Mouse (Mus musculus): ENCODE measurements around the gene Arf6. TPM values are rescaled to one million over a fixed set of nuclear protein-coding genes. Genes with fewer than 3 reads are reported as not detected.
"Not testable (repeated sequence)": the region's sequence is repeated elsewhere in the genome, so short reads cannot be mapped to it uniquely, and the experiment has no call there.

Arf6 gene
- polyA plus RNA-seq, 2 experiments, result 35.7 to 45.8 TPM

- H3K9me3 ChIP-seq (ENCODE audit: control insufficient read depth, low read length), result no peaks in the 10 kb centered on the region
- 9% methylated on average over 11 of the region's 11 CpGs for WGBS (ENCODE audit: insufficient replicate concordance)
- peak overlapping the region; percentile 94 to 98 for H3K4me3 ChIP-seq (ENCODE audit: insufficient read depth in 1 of 2, low read depth in 2 of 2, low read length in 2 of 2)
- H3K4me1 ChIP-seq (replicated peaks; ENCODE audit: control insufficient read depth in 2 of 2, insufficient read depth in 2 of 2, low read length in 1 of 2), result peaks cover 7 to 15% of the 10 kb centered on the region in 2 experiments
- peak overlapping the region; percentile 99 for H3K9ac ChIP-seq (replicated peaks)
- DNase-seq (ENCODE audit: low read depth in 3 of 3, low spot score in 3 of 3) (no peak), ATAC-seq (ENCODE audit: insufficient read depth) (no peak)
- no peaks in the 10 kb centered on the region for H3K27me3 ChIP-seq (ENCODE audit: control insufficient read depth, insufficient read depth, low read length)
- no peak overlapping the region for H3K27ac ChIP-seq
- TF ChIP-seq EP300 (IDR thresholded peaks at IDR 0.05; ENCODE audit: low read depth) (no peak), CTCF (IDR thresholded peaks at IDR 0.05; ENCODE audit: low read depth) (no peak)
- peaks cover 36% of the 10 kb centered on the region for H3K36me3 ChIP-seq (replicated peaks; ENCODE audit: control insufficient read depth, insufficient read depth, low read depth)
- peak overlapping the region; percentile 74 for H3K4me2 ChIP-seq (ENCODE audit: low read depth)
Measured at GRCm38 (mm10) chr12:69373850-69374766, 2.2 kb downstream of the Arf6 start.

- Histone ChIP-seq H3K9ac (replicated peaks) (0 out of 2 replicates have a peak overlapping the region, but pooled peaks have one; percentile 34), H3K4me3 (ENCODE audit: insufficient read depth in 1 of 2, low read depth in 2 of 2, low read length in 2 of 2) (peak overlapping the region in 1 of 2 experiments; percentile 14; a peak in 1 of 4 replicates), H3K4me2 (ENCODE audit: low read depth) (peak overlapping the region; percentile 27; the same call in 1 of the 2 replicates), H3K27me3 (ENCODE audit: control insufficient read depth, insufficient read depth, low read length) (no peaks in the 10 kb centered on the region), H3K27ac (no peak overlapping the region), H3K4me1 (replicated peaks; ENCODE audit: control insufficient read depth in 2 of 2, insufficient read depth in 2 of 2, low read length in 1 of 2) (peaks cover 3 to 8% of the 10 kb centered on the region in 2 experiments), H3K9me3 (ENCODE audit: control insufficient read depth, low read length) (no peaks in the 10 kb centered on the region), H3K36me3 (replicated peaks; ENCODE audit: control insufficient read depth, insufficient read depth, low read depth) (peaks cover 40% of the 10 kb centered on the region)
- TF ChIP-seq CTCF (IDR thresholded peaks at IDR 0.05; ENCODE audit: low read depth) (no peak), EP300 (IDR thresholded peaks at IDR 0.05; ENCODE audit: low read depth) (no peak)
- ATAC-seq (ENCODE audit: insufficient read depth) (no peak), DNase-seq (ENCODE audit: low read depth in 3 of 3, low spot score in 3 of 3) (no peak)
- 33% methylated on average over 2 of the region's 2 CpGs for WGBS (ENCODE audit: insufficient replicate concordance)
Measured at GRCm38 (mm10) chr12:69376132-69376531, 4.2 kb downstream of the Arf6 start.

GRCm38 (mm10) chr12:69377188-69377587 lies 5.2 kb downstream of the Arf6 start:
- Histone ChIP-seq H3K9me3 (ENCODE audit: control insufficient read depth, low read length) (no peaks in the 10 kb centered on the region), H3K4me2 (ENCODE audit: low read depth) (no peak overlapping the region), H3K4me3 (ENCODE audit: insufficient read depth in 1 of 2, low read depth in 2 of 2, low read length in 2 of 2) (no peak overlapping the region), H3K4me1 (replicated peaks; ENCODE audit: control insufficient read depth in 2 of 2, insufficient read depth in 2 of 2, low read length in 1 of 2) (peaks cover 3 to 7% of the 10 kb centered on the region in 2 experiments), H3K27me3 (ENCODE audit: control insufficient read depth, insufficient read depth, low read length) (no peaks in the 10 kb centered on the region), H3K27ac (no peak overlapping the region), H3K36me3 (replicated peaks; ENCODE audit: control insufficient read depth, insufficient read depth, low read depth) (peaks cover 40% of the 10 kb centered on the region), H3K9ac (replicated peaks) (no peak overlapping the region)
- TF ChIP-seq EP300 (IDR thresholded peaks at IDR 0.05; ENCODE audit: low read depth) (no peak), CTCF (IDR thresholded peaks at IDR 0.05; ENCODE audit: low read depth) (no peak)
- ATAC-seq (ENCODE audit: insufficient read depth) (no peak), DNase-seq (ENCODE audit: low read depth in 3 of 3, low spot score in 3 of 3) (no peak)
- 96% methylated on average over 1 of the region's 1 CpGs for WGBS (ENCODE audit: insufficient replicate concordance)

- not testable (repeated sequence) for H3K4me3 ChIP-seq (ENCODE audit: insufficient read depth in 1 of 2, low read depth in 2 of 2, low read length in 2 of 2); H3K4me2 ChIP-seq (ENCODE audit: low read depth); DNase-seq (ENCODE audit: low read depth in 3 of 3, low spot score in 3 of 3); H3K27me3 ChIP-seq (ENCODE audit: control insufficient read depth, insufficient read depth, low read length); H3K9ac ChIP-seq (replicated peaks); ATAC-seq (ENCODE audit: insufficient read depth); H3K9me3 ChIP-seq (ENCODE audit: control insufficient read depth, low read length); H3K27ac ChIP-seq
- 87% methylated on average over 6 of the region's 6 CpGs for WGBS (ENCODE audit: insufficient replicate concordance)
- peaks cover 40% of the 10 kb centered on the region for H3K36me3 ChIP-seq (replicated peaks; ENCODE audit: control insufficient read depth, insufficient read depth, low read depth)
- peaks cover 4 to 11% of the 10 kb centered on the region in 2 experiments for H3K4me1 ChIP-seq (replicated peaks; ENCODE audit: control insufficient read depth in 2 of 2, insufficient read depth in 2 of 2, low read length in 1 of 2)
Measured at GRCm38 (mm10) chr12:69377636-69378035, 5.7 kb downstream of the Arf6 start.

Data from liver, embryonic 14.5 days (tissue).